Mouse (Mus musculus) midbrain, embryonic 15.5 days (tissue): ENCODE results near the gene Nphs2. TPM values are rescaled to one million over a fixed set of nuclear protein-coding genes. Genes with fewer than 3 reads are reported as not detected.

Experiments used
- polyA plus RNA-seq: library from polyadenylated mRNA; unstranded; fragments of >200 nt; fragmentation: Nextera tagmentation; extraction: Ambion mirVana; gene quantifications from 2 replicates; pipeline ENCODE4 v1.2.1, GENCODE M21; 2015

Gene Nphs2
- polyA plus RNA-seq, 1 experiment from 2014 or later: 0.93 TPM

Other genes with a start within 250 kb of the Nphs2 start
- 6.5 and 7.5 TPM in 2 replicates for gene Fam163a, start 105.7 kb upstream of the Nphs2 start, polyA plus RNA-seq
- 0.97 and 1.1 TPM in 2 replicates for gene Tdrd5, start 7.1 kb upstream of the Nphs2 start, polyA plus RNA-seq
- gene Gm2000, start 55.3 kb downstream of the Nphs2 start, polyA plus RNA-seq: 464 and 497 TPM in 2 replicates
- 0.11 and 0.12 TPM in 2 replicates for gene Axdnd1, start 110.4 kb downstream of the Nphs2 start, polyA plus RNA-seq
- gene Soat1, start 163.6 kb downstream of the Nphs2 start, polyA plus RNA-seq: 9.1 and 9.2 TPM in 2 replicates
- 0.38 and 0.45 TPM in 2 replicates for gene Gm10031, start 213.3 kb downstream of the Nphs2 start, polyA plus RNA-seq
- gene Abl2, start 248.1 kb downstream of the Nphs2 start, polyA plus RNA-seq: 6.8 TPM in 2 replicates